Mouse (Mus musculus) heart, embryonic 11.5 days (tissue): ENCODE measurements at regions not wholly inside any gene's neighbourhood (a gene's known extent, or its start where the extent isn't known, plus 50 kb on each side); places are given as distances from the start of the nearest gene placed in this dataset.

Experiments
- ATAC-seq: fragments of 200-750 bp; cut with Nextera tagmentation; replicated peaks from 2 replicates; pipeline ENCODE4 v1.8.0; 2017; ENCODE audit warnings: moderate library complexity; ENCODE audit not compliant: insufficient number of reproducible peaks, low FRiP score, low TSS enrichment
- H3K27ac ChIP-seq: fragments of 300-500 bp; sonication (generic); 2 replicates; pipeline ENCODE4 v1.5.1; 2014; ENCODE audit warnings: mild to moderate bottlenecking, low read depth, low read length
- H3K27me3 ChIP-seq: fragments of 300-500 bp; sonication (generic); 2 replicates; pipeline ENCODE4 v1.6.1; 2014; ENCODE audit warnings: mild to moderate bottlenecking, low read length, mixed read lengths; ENCODE audit not compliant: control insufficient read depth, insufficient read depth
- H3K36me3 ChIP-seq: fragments of 300-500 bp; sonication (generic); 2 replicates; pipeline ENCODE4 v1.6.1; 2014; ENCODE audit warnings: mild to moderate bottlenecking, low read length, moderate library complexity, mixed read lengths; ENCODE audit not compliant: control insufficient read depth, insufficient read depth
- H3K4me1 ChIP-seq: fragments of 300-500 bp; sonication (generic); 2 replicates; pipeline ENCODE4 v1.6.1; 2014; ENCODE audit warnings: low read length; ENCODE audit not compliant: control insufficient read depth, insufficient read depth
- H3K4me2 ChIP-seq: fragments of 300-500 bp; sonication (generic); 2 replicates; pipeline ENCODE4 v1.6.1; 2014; ENCODE audit warnings: mild to moderate bottlenecking, moderate library complexity
- H3K4me3 ChIP-seq: fragments of 300-500 bp; sonication (generic); 2 replicates; pipeline ENCODE4 v1.5.1; 2014; ENCODE audit warnings: low read depth, low read length
- H3K9ac ChIP-seq: fragments of 300-500 bp; sonication (generic); 2 replicates; pipeline ENCODE4 v1.6.1; 2014; ENCODE audit warnings: mild to moderate bottlenecking, low read depth, low read length, moderate library complexity
- H3K9me3 ChIP-seq: fragments of 300-500 bp; sonication (generic); replicated peaks from 2 replicates; pipeline ENCODE4 v1.6.1; 2016; ENCODE audit warnings: low read length; ENCODE audit not compliant: control insufficient read depth
- WGBS: fragments of 180-500 bp; shearing (Covaris S2); extraction: QIAGEN DNeasy Blood & Tissue Kit; methylation state at CpG from one replicate; pipeline ENCODE4 v1.1.7; 2014; ENCODE audit not compliant: insufficient replicate concordance; 5-methylcytosine and 5-hydroxymethylcytosine counted together

DNA sequence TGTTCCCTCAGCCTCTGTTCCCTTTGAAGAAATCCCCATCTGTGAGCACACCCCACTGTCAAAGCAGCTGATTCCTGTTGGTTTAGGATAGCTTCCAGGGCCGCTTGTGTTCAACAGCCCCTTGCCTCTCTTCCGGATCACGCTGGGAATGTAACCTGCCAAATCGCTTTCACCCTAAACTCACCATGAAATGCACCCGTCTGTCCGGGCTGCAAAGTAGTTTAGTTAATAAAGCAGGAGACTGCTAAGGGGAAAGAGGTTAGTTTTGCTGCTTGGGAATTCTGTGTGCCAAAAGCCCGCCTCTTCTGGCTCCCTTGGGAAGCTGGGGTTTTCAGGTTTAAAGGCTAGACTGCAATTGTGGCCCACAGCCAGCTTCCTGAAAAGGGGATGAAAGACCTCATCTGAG, 1278.9 kb downstream of the Gsdmc2 start:
- no peaks in the 10 kb centered on the region for H3K4me1 ChIP-seq
- H3K27me3 ChIP-seq, result no peaks in the 10 kb centered on the region
- H3K9me3 ChIP-seq, result no peaks in the 10 kb centered on the region
- H3K9ac ChIP-seq, result 0 out of 2 replicates have a peak overlapping the region, but pooled peaks have one; percentile 12
- WGBS, result 10% methylated on average over 7 of the region's 7 CpGs
- H3K4me3 ChIP-seq, result no peak overlapping the region
- H3K27ac ChIP-seq, result no peak overlapping the region
- H3K4me2 ChIP-seq, result peak overlapping the region; percentile 46
- H3K36me3 ChIP-seq, result no peaks in the 10 kb centered on the region
- ATAC-seq, result no peak

DNA sequence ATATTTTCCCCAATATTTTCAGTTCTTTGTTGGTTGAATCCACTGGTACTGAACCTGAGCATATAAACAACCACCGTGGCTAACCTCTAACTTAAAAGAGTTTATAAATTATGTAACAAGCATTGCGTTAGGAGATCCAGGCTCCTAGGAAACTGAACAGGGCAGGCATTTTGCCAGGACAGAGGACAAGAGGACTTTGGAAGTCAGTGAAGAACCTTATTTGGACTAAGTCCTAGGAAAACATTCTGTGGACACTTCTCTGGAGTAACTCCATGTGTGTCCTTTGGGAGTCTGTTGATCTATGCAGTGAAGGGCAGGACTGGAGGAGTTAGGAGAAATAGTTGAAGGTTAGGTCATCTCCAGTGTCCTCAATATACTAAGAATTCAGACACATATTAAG, 1311.7 kb downstream of the Gsdmc2 start:
- no peaks in the 10 kb centered on the region for H3K36me3 ChIP-seq
- no peak overlapping the region for H3K9ac ChIP-seq
- no peak overlapping the region for H3K27ac ChIP-seq
- no peaks in the 10 kb centered on the region for H3K27me3 ChIP-seq
- no peaks in the 10 kb centered on the region for H3K9me3 ChIP-seq
- no peaks in the 10 kb centered on the region for H3K4me1 ChIP-seq
- H3K4me2 ChIP-seq, result no peak overlapping the region
- no peak overlapping the region for H3K4me3 ChIP-seq
- no peak for ATAC-seq
- 85% methylated on average over 2 of the region's 2 CpGs for WGBS

DNA sequence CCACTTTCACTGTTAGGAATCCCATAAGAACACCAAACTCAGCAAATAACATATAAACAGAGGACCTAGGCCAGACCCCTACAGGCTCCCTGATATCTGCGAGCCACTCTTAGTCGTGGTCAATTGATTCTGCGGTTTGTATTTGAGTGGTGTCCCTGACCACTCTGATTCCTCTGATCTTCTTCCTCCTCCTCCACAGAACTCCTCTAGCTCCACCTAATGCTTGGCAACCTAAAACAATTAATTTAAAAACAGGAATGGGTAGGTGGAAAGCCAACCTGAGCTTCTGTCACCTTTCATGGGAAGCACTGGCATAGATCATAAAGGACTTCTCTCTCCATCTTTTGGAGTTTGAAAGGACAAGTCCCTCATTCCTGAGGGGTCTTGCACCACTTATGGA, 1316.0 kb downstream of the Gsdmc2 start:
- Histone ChIP-seq H3K9ac (no peak overlapping the region), H3K4me1 (no peaks in the 10 kb centered on the region), H3K9me3 (no peaks in the 10 kb centered on the region), H3K27ac (no peak overlapping the region), H3K4me3 (no peak overlapping the region), H3K27me3 (no peaks in the 10 kb centered on the region), H3K4me2 (no peak overlapping the region), H3K36me3 (no peaks in the 10 kb centered on the region)
- no peak for ATAC-seq
- 60% methylated on average over 3 of the region's 3 CpGs for WGBS

DNA sequence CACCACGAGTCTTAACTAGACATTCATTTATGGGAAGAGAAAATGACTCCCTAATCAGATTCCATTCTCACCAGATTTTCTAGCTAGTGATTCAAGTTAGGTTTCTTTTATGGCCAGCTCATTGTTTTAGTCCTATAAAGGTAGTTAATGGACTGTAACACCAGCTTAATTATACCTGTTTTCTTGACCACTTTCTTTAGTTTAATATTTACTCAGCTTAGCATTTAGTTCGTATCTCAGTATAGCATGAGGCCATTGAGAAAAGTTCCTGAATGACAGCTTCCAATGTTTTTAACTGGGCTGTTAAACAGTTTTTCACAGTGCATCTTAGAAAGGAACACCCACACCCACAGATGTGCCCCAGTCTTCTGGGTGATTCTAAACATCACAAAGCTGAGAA, 1320.3 kb downstream of the Gsdmc2 start:
- Histone ChIP-seq H3K36me3 (no peaks in the 10 kb centered on the region), H3K27me3 (no peaks in the 10 kb centered on the region), H3K4me2 (no peak overlapping the region), H3K4me3 (no peak overlapping the region), H3K4me1 (no peaks in the 10 kb centered on the region), H3K27ac (no peak overlapping the region), H3K9ac (no peak overlapping the region), H3K9me3 (no peaks in the 10 kb centered on the region)
- 63% methylated on average over 2 of the region's 2 CpGs for WGBS
- ATAC-seq, result no peak

DNA sequence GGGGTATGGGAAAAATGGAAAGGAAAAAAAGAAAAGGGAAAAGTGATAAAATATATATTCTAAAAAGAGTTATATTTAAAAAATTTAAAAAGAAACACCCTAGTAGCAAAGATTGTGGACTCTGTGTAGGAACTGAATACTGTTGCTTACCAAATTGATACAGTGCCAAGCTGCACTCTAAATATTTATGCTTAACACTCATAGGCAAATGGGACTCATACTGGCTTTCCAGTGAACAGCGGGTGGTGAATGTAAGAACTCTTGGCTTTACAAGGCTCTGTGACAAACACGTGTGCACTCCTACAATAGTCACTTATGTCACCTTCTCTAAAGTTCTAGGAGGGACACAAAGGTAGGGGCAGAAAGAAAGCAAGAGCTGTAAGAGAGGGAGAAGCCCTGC, 1320.8 kb downstream of the Gsdmc2 start:
- Histone ChIP-seq H3K4me3 (no peak overlapping the region), H3K9ac (no peak overlapping the region), H3K27me3 (no peaks in the 10 kb centered on the region), H3K4me2 (no peak overlapping the region), H3K27ac (no peak overlapping the region), H3K9me3 (no peaks in the 10 kb centered on the region), H3K4me1 (no peaks in the 10 kb centered on the region), H3K36me3 (no peaks in the 10 kb centered on the region)
- no peak for ATAC-seq
- 56% methylated on average over 2 of the region's 2 CpGs for WGBS

DNA sequence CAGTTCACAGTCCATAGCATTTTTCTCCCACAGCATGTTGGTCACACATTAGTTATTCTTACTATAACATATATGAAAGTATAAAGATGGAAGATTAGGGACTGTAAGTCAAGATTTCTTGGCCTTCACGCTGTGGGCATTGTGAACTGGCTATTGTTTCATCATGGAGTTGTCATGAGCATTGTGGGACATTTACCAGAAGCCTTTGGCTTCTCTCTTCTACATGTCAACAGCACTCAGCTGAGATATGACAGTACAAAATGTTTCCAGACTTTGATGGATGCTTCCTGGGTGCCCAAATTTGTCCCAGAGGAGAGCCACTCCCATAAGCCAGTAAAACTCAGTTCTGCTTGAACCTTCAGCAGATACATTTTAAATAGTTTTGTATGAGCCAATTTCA, 1331.5 kb downstream of the Gsdmc2 start:
- H3K4me2 ChIP-seq, result no peak overlapping the region
- no peaks in the 10 kb centered on the region for H3K9me3 ChIP-seq
- no peaks in the 10 kb centered on the region for H3K4me1 ChIP-seq
- 44% methylated on average over 1 of the region's 1 CpGs for WGBS
- no peak overlapping the region for H3K27ac ChIP-seq
- no peak overlapping the region for H3K4me3 ChIP-seq
- H3K27me3 ChIP-seq, result no peaks in the 10 kb centered on the region
- ATAC-seq, result no peak
- H3K36me3 ChIP-seq, result no peaks in the 10 kb centered on the region
- no peak overlapping the region for H3K9ac ChIP-seq

DNA sequence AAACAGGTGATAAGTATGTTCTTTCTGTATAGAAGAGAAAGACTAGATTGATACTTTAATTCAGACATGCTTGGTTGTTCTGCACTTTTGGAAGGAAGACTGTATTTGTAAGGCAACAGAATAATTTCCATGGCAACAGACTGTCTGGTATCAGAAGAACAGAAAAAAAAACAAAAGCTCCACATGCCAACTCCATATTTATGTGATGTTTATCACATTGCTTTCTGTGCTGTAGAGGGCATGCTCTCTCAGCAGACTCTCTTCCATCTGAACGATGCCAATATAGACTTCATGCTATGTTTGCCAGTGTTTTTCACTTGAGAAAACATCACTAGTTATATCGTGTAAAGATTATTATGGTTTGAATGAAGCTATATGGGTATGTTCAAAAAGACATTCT, 1333.5 kb downstream of the Gsdmc2 start:
- no peaks in the 10 kb centered on the region for H3K36me3 ChIP-seq
- no peak overlapping the region for H3K4me3 ChIP-seq
- ATAC-seq, result no peak
- no peaks in the 10 kb centered on the region for H3K27me3 ChIP-seq
- H3K9me3 ChIP-seq, result no peaks in the 10 kb centered on the region
- H3K9ac ChIP-seq, result no peak overlapping the region
- WGBS, result 85% methylated on average over 2 of the region's 2 CpGs
- no peaks in the 10 kb centered on the region for H3K4me1 ChIP-seq
- no peak overlapping the region for H3K4me2 ChIP-seq
- no peak overlapping the region for H3K27ac ChIP-seq

DNA sequence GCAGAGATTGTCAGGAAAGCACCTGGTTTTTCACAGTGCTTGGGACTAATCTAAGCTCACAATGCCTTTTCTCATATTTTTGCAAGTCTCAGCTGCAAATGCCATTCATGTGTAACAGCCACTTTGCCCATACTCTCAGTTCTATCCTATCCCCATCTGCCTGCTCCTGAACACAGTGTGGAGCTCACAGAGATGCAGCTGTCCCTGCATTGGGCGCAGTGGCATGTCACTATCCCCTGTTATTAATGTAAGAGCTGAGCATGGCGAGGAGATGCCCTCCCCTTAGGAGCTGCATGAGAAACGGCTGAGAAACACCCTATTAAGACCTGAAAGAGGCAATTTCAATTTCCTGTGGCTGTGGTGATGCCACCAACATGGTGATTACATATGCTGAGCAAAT, 1341.1 kb downstream of the Gsdmc2 start:
- Histone ChIP-seq H3K9me3 (no peaks in the 10 kb centered on the region), H3K36me3 (no peaks in the 10 kb centered on the region), H3K27me3 (no peaks in the 10 kb centered on the region), H3K4me3 (no peak overlapping the region), H3K4me2 (no peak overlapping the region), H3K27ac (no peak overlapping the region), H3K4me1 (no peaks in the 10 kb centered on the region), H3K9ac (no peak overlapping the region)
- ATAC-seq, result no peak
- 77% methylated on average over 3 of the region's 3 CpGs for WGBS

DNA sequence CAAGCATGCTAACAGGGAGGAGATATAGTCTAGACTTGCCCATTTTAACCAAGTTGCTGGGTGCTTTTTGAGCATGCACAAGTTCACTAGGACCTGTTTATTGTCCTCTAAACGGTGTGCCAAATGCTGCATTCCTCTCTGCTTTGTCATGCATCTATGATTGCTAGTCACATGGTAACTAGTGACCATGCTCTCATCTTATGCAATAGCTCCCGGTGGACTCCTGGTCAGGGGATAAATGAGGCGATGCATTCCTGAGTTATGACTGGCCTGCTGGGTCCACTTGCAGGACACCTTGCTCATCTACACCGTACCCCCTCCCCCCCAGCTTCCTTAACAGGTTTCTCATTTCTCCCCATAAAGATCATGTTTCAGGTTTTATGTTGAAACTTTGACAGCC, 1344.0 kb downstream of the Gsdmc2 start:
- no peak overlapping the region for H3K4me3 ChIP-seq
- H3K9me3 ChIP-seq, result no peaks in the 10 kb centered on the region
- H3K36me3 ChIP-seq, result no peaks in the 10 kb centered on the region
- H3K4me1 ChIP-seq, result peaks cover 4% of the 10 kb centered on the region
- 50% methylated on average over 4 of the region's 4 CpGs for WGBS
- no peaks in the 10 kb centered on the region for H3K27me3 ChIP-seq
- H3K9ac ChIP-seq, result no peak overlapping the region
- no peak overlapping the region for H3K4me2 ChIP-seq
- ATAC-seq, result no peak
- H3K27ac ChIP-seq, result no peak overlapping the region
